Mouse (Mus musculus) E14TG2a.4 (cell line): ENCODE data around the gene Cic.

Experiments used
- CTCF ChIP-seq: conservative IDR thresholded peaks from 2 replicates; pipeline ENCODE4 v1.5.1; 2014; ENCODE audit warnings: low read length
- POU5F1 ChIP-seq: IDR thresholded peaks from 2 replicates; pipeline ENCODE4 v1.6.1; 2014; ENCODE audit warnings: low read length, borderline replicate concordance

GRCm38 (mm10) chr7:25267301-25267750, at the start of gene Cic:
- TF ChIP-seq CTCF (no peak), POU5F1 (no peak)
